26 mouse cellular contexts compared by ENCODE assay signal in the genomic region with DNA sequence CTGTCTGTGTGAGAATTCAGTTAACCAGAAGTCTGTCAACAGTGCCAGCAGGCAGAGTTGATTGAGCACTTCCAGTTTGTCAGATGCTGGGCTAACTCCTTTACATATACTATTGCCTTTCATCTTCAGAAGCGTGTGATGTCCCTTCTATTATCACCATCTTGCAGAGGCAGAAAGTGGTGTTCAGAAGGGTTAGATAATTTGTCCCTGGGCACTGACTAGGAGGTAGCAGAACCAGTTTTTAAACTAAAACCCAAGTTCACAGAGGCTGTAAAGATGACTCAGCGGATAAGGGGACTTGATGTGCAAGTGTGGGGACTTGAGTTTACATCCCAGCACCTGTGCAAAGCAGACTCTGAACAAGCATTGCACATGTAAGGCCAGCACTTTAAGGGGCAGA. TPM values are rescaled to one million over a fixed set of nuclear protein-coding genes. Genes with fewer than 3 reads are reported as not detected.
DNase-seq lines count a peak whose midpoint lies in the region; ATAC-seq and TF ChIP-seq lines count a peak whose summit lies in the region.
"Had no signal": no experiment of that assay in that cellular context is flagged by ENCODE, and none has a peak within 500 bp of the region (broad histone marks: within the 10 kb centered on the region; RNA-seq: fewer than 3 reads in every experiment).

No protein-coding gene starts in this region.

- no peak for DNase-seq in liver, postnatal 0 days
- no peak for DNase-seq in testis, postnatal 10 days (ENCODE audit: low spot score)
- no peak for DNase-seq in midbrain, postnatal 0 days (ENCODE audit: low spot score)
- no peak for DNase-seq in kidney, adult 9 months
- DNase-seq: adrenal gland, adult 2 months; adrenal gland, postnatal 25 days; cerebellum, adult 11 months; cerebellum, adult 8-10 months; cerebellum, postnatal 14 days; heart, adult 18-20 months; heart, postnatal 10 days had no signal

- peak overlapping the region; percentile 60 for H3K27ac ChIP-seq in liver, embryonic 12.5 days
- no peak overlapping the region for H3K27ac ChIP-seq in liver, postnatal 0 days (ENCODE audit: low read depth)
- no peak overlapping the region for H3K27ac ChIP-seq in liver, embryonic 15.5 days (replicated peaks)
- H3K27ac ChIP-seq in intestine, embryonic 16.5 days (ENCODE audit: low read length) = no peak overlapping the region
- no peak overlapping the region for H3K27ac ChIP-seq in midbrain, postnatal 0 days (ENCODE audit: low read depth, low read length)
- H3K27ac ChIP-seq: embryonic facial prominence, embryonic 13.5 days; forebrain, embryonic 10.5 days; heart, embryonic 10.5 days; hindbrain, embryonic 13.5 days; hindbrain, postnatal 0 days had no signal

- no peak for TF ChIP-seq EP300 in liver, postnatal 0 days (IDR thresholded peaks at IDR 0.05; ENCODE audit: low read depth)

- TF ChIP-seq CTCF in liver, postnatal 0 days (IDR thresholded peaks at IDR 0.05; ENCODE audit: low read depth) = no peak
- TF ChIP-seq CTCF in midbrain, postnatal 0 days (IDR thresholded peaks at IDR 0.05) = no peak

- ATAC-seq in liver, embryonic 12.5 days = peak; percentile 91
- ATAC-seq in liver, postnatal 0 days = no peak
- peak; percentile 57; the same call in 1 of the 2 replicates for ATAC-seq in erythroblast, adult 5-6 weeks (replicated peaks; ENCODE audit: low FRiP score, poor library complexity, severe bottlenecking)
- peak; percentile 80 for ATAC-seq in liver, embryonic 15.5 days (ENCODE audit: insufficient read depth)
- no peak for ATAC-seq in intestine, embryonic 16.5 days
- ATAC-seq in midbrain, postnatal 0 days (ENCODE audit: low FRiP score) = no peak
- ATAC-seq: forebrain, embryonic 14.5 days; hindbrain, postnatal 0 days had no signal

- no peak overlapping the region for H3K9ac ChIP-seq in liver, embryonic 12.5 days
- no peak overlapping the region for H3K9ac ChIP-seq in liver, postnatal 0 days (replicated peaks)
- H3K9ac ChIP-seq in liver, embryonic 15.5 days = no peak overlapping the region
- no peak overlapping the region for H3K9ac ChIP-seq in intestine, embryonic 16.5 days (ENCODE audit: low read depth, low read length)
- no peak overlapping the region for H3K9ac ChIP-seq in midbrain, postnatal 0 days (replicated peaks; ENCODE audit: low read length, poor library complexity, severe bottlenecking)
- H3K9ac ChIP-seq: embryonic facial prominence, embryonic 13.5 days; hindbrain, embryonic 13.5 days had no signal

- 51% methylated on average over 2 of the region's 2 CpGs for WGBS in liver, embryonic 12.5 days (ENCODE audit: insufficient replicate concordance)
- WGBS in liver, postnatal 0 days (ENCODE audit: insufficient replicate concordance) = 67% methylated on average over 2 of the region's 2 CpGs
- 46% methylated on average over 2 of the region's 2 CpGs for WGBS in liver, embryonic 15.5 days (ENCODE audit: insufficient replicate concordance)
- 56% methylated on average over 2 of the region's 2 CpGs for WGBS in intestine, embryonic 16.5 days
- 81% methylated on average over 2 of the region's 2 CpGs for WGBS in midbrain, postnatal 0 days

- no peaks in the 10 kb centered on the region for H3K9me3 ChIP-seq in liver, embryonic 12.5 days (replicated peaks)
- H3K9me3 ChIP-seq in liver, postnatal 0 days (ENCODE audit: low read length) = no peaks in the 10 kb centered on the region
- H3K9me3 ChIP-seq in liver, embryonic 15.5 days (replicated peaks) = no peaks in the 10 kb centered on the region
- H3K9me3 ChIP-seq in intestine, embryonic 16.5 days (ENCODE audit: control insufficient read depth, low read length) = no peaks in the 10 kb centered on the region
- no peaks in the 10 kb centered on the region for H3K9me3 ChIP-seq in midbrain, postnatal 0 days (ENCODE audit: low read length)
- H3K9me3 ChIP-seq: embryonic facial prominence, embryonic 13.5 days; forebrain, embryonic 10.5 days; heart, embryonic 10.5 days; hindbrain, embryonic 13.5 days had no signal

- H3K4me3 ChIP-seq in liver, embryonic 12.5 days = no peak overlapping the region
- no peak overlapping the region for H3K4me3 ChIP-seq in liver, postnatal 0 days (ENCODE audit: low read depth, low read length)
- H3K4me3 ChIP-seq in liver, embryonic 15.5 days (replicated peaks) = no peak overlapping the region
- no peak overlapping the region for H3K4me3 ChIP-seq in intestine, embryonic 16.5 days (ENCODE audit: low read length)
- H3K4me3 ChIP-seq in midbrain, postnatal 0 days (ENCODE audit: low read depth, low read length) = no peak overlapping the region
- H3K4me3 ChIP-seq: embryonic facial prominence, embryonic 13.5 days; forebrain, embryonic 10.5 days; heart, embryonic 10.5 days; hindbrain, embryonic 13.5 days had no signal

- no peaks in the 10 kb centered on the region for H3K36me3 ChIP-seq in liver, embryonic 12.5 days
- no peaks in the 10 kb centered on the region for H3K36me3 ChIP-seq in liver, postnatal 0 days (replicated peaks; ENCODE audit: insufficient read depth, low read length)
- no peaks in the 10 kb centered on the region for H3K36me3 ChIP-seq in liver, embryonic 15.5 days (replicated peaks)
- H3K36me3 ChIP-seq in intestine, embryonic 16.5 days (ENCODE audit: control insufficient read depth, insufficient read depth, low read length) = no peaks in the 10 kb centered on the region
- no peaks in the 10 kb centered on the region for H3K36me3 ChIP-seq in midbrain, postnatal 0 days (ENCODE audit: insufficient read depth, low read length)
- H3K36me3 ChIP-seq: embryonic facial prominence, embryonic 13.5 days; forebrain, embryonic 10.5 days; heart, embryonic 10.5 days; hindbrain, embryonic 13.5 days had no signal

- no peaks in the 10 kb centered on the region for H3K27me3 ChIP-seq in liver, embryonic 12.5 days (replicated peaks)
- H3K27me3 ChIP-seq in liver, postnatal 0 days (ENCODE audit: insufficient read depth, low read length) = no peaks in the 10 kb centered on the region
- no peaks in the 10 kb centered on the region for H3K27me3 ChIP-seq in liver, embryonic 15.5 days
- no peaks in the 10 kb centered on the region for H3K27me3 ChIP-seq in intestine, embryonic 16.5 days (replicated peaks; ENCODE audit: control insufficient read depth, insufficient read depth, low read length)
- no peaks in the 10 kb centered on the region for H3K27me3 ChIP-seq in midbrain, postnatal 0 days (ENCODE audit: insufficient read depth, low read length)
- H3K27me3 ChIP-seq: hindbrain, embryonic 13.5 days had no signal

- H3K4me1 ChIP-seq in liver, embryonic 12.5 days = peaks cover 12% of the 10 kb centered on the region
- no peaks in the 10 kb centered on the region for H3K4me1 ChIP-seq in liver, postnatal 0 days (ENCODE audit: insufficient read depth)
- H3K4me1 ChIP-seq in liver, embryonic 15.5 days (replicated peaks) = no peaks in the 10 kb centered on the region
- no peaks in the 10 kb centered on the region for H3K4me1 ChIP-seq in intestine, embryonic 16.5 days (ENCODE audit: control insufficient read depth, insufficient read depth, low read length)
- no peaks in the 10 kb centered on the region for H3K4me1 ChIP-seq in midbrain, postnatal 0 days (ENCODE audit: insufficient read depth, low read length)
- H3K4me1 ChIP-seq: embryonic facial prominence, embryonic 13.5 days; forebrain, embryonic 10.5 days; heart, embryonic 10.5 days; hindbrain, embryonic 13.5 days had no signal

- H3K4me2 ChIP-seq in liver, embryonic 12.5 days = no peak overlapping the region
- no peak overlapping the region for H3K4me2 ChIP-seq in liver, postnatal 0 days (ENCODE audit: low read depth, low read length)
- H3K4me2 ChIP-seq in liver, embryonic 15.5 days = no peak overlapping the region
- H3K4me2 ChIP-seq in intestine, embryonic 16.5 days (ENCODE audit: low read depth, low read length) = no peak overlapping the region
- H3K4me2 ChIP-seq in midbrain, postnatal 0 days (ENCODE audit: low read depth, low read length, poor library complexity, severe bottlenecking) = no peak overlapping the region
- H3K4me2 ChIP-seq: embryonic facial prominence, embryonic 13.5 days; hindbrain, embryonic 13.5 days had no signal

RNA-seq across cellular contexts. Expression of a gene that starts 13.3 kb away (rescaled TPM):
- polyA plus RNA-seq in liver, embryonic 12.5 days (2016; fragmentation: Nextera tagmentation; extraction: Ambion mirVana) = 0.06 and 0.18 TPM in 2 replicates
- polyA plus RNA-seq in liver, postnatal 0 days (2015; fragmentation: Nextera tagmentation; extraction: Ambion mirVana) = 0.13 TPM in 1 of 2 replicates, not detected in the other
- total RNA-seq in erythroblast, adult 5-6 weeks (2015; ENCODE audit: low replicate concordance) = not detected in 2 replicates
- 0.28 TPM in 1 of 2 replicates, not detected in the other for total RNA-seq in erythroblast, adult 5-6 weeks (2017; ENCODE audit: low replicate concordance)
- not detected in 2 replicates for polyA plus RNA-seq in liver, embryonic 15.5 days (2015; fragmentation: Nextera tagmentation; extraction: Ambion mirVana)
- polyA plus RNA-seq in intestine, embryonic 16.5 days (2015; fragmentation: Nextera tagmentation; extraction: Ambion mirVana) = 0.05 and 0.11 TPM in 2 replicates
- total RNA-seq in midbrain, postnatal 0 days (2014; rRNA removed) = 0.57 and 1.4 TPM in 2 replicates
- 0.16 and 0.26 TPM in 2 replicates for polyA plus RNA-seq in midbrain, postnatal 0 days (2015; fragmentation: Nextera tagmentation; extraction: Ambion mirVana)
- total RNA-seq: heart, postnatal 10 days; hindbrain, postnatal 0 days had no signal
- polyA plus RNA-seq: adrenal gland, adult 2 months; forebrain, embryonic 10.5 days; forebrain, embryonic 14.5 days had no signal

RNA-seq across cellular contexts. Expression of a gene that starts 21.2 kb away (rescaled TPM):
- polyA plus RNA-seq in liver, embryonic 12.5 days (2016; fragmentation: Nextera tagmentation; extraction: Ambion mirVana) = not detected in 2 replicates
- polyA plus RNA-seq in liver, postnatal 0 days (2015; fragmentation: Nextera tagmentation; extraction: Ambion mirVana) = not detected in 2 replicates
- not detected in 2 replicates for total RNA-seq in erythroblast, adult 5-6 weeks (2015; ENCODE audit: low replicate concordance)
- not detected in 2 replicates for total RNA-seq in erythroblast, adult 5-6 weeks (2017; ENCODE audit: low replicate concordance)
- not detected in 2 replicates for polyA plus RNA-seq in liver, embryonic 15.5 days (2015; fragmentation: Nextera tagmentation; extraction: Ambion mirVana)
- polyA plus RNA-seq in intestine, embryonic 16.5 days (2015; fragmentation: Nextera tagmentation; extraction: Ambion mirVana) = not detected in 2 replicates
- not detected in 2 replicates for total RNA-seq in midbrain, postnatal 0 days (2014; rRNA removed)
- polyA plus RNA-seq in midbrain, postnatal 0 days (2015; fragmentation: Nextera tagmentation; extraction: Ambion mirVana) = not detected in 2 replicates
- total RNA-seq: adrenal gland, adult 2 months; adrenal gland, postnatal 25 days; gastrocnemius, adult 8-10 months; gastrocnemius, postnatal 4 days; heart, adult 18-20 months; heart, postnatal 10 days; hematopoietic stem cell, adult 5-6 weeks; hindbrain, postnatal 0 days had no signal
- polyA plus RNA-seq: adrenal gland, adult 2 months; C2C12; embryonic facial prominence, embryonic 13.5 days; forebrain, embryonic 10.5 days; forebrain, embryonic 14.5 days; heart, embryonic 10.5 days; heart, embryonic 14.5 days; hindbrain, embryonic 13.5 days; hindbrain, postnatal 0 days had no signal

RNA-seq across cellular contexts. Expression of a gene that starts 46.6 kb away (rescaled TPM):
- polyA plus RNA-seq in liver, embryonic 12.5 days (2016; fragmentation: Nextera tagmentation; extraction: Ambion mirVana) = not detected in 2 replicates
- 0.06 and 0.07 TPM in 2 replicates for polyA plus RNA-seq in liver, postnatal 0 days (2015; fragmentation: Nextera tagmentation; extraction: Ambion mirVana)
- 1.7 TPM in 1 of 2 replicates, not detected in the other for total RNA-seq in erythroblast, adult 5-6 weeks (2015; ENCODE audit: low replicate concordance)
- total RNA-seq in erythroblast, adult 5-6 weeks (2017; ENCODE audit: low replicate concordance) = not detected in 2 replicates
- not detected in 2 replicates for polyA plus RNA-seq in liver, embryonic 15.5 days (2015; fragmentation: Nextera tagmentation; extraction: Ambion mirVana)
- 0.06 and 0.16 TPM in 2 replicates for polyA plus RNA-seq in intestine, embryonic 16.5 days (2015; fragmentation: Nextera tagmentation; extraction: Ambion mirVana)
- 0.05 and 0.24 TPM in 2 replicates for total RNA-seq in midbrain, postnatal 0 days (2014; rRNA removed)
- 0.79 and 0.98 TPM in 2 replicates for polyA plus RNA-seq in midbrain, postnatal 0 days (2015; fragmentation: Nextera tagmentation; extraction: Ambion mirVana)
- total RNA-seq: hematopoietic stem cell, adult 5-6 weeks had no signal

Comparison
In these comparisons a context has a peak if more than half of its experiments do, and no peak if none do; other contexts are left out.
1. ATAC-seq: peak in liver, embryonic 12.5 days (single experiment), erythroblast, adult 5-6 weeks (single experiment) and liver, embryonic 15.5 days (single experiment); none in liver, postnatal 0 days (single experiment), intestine, embryonic 16.5 days (single experiment) and midbrain, postnatal 0 days (single experiment).